In the genomic region with DNA sequence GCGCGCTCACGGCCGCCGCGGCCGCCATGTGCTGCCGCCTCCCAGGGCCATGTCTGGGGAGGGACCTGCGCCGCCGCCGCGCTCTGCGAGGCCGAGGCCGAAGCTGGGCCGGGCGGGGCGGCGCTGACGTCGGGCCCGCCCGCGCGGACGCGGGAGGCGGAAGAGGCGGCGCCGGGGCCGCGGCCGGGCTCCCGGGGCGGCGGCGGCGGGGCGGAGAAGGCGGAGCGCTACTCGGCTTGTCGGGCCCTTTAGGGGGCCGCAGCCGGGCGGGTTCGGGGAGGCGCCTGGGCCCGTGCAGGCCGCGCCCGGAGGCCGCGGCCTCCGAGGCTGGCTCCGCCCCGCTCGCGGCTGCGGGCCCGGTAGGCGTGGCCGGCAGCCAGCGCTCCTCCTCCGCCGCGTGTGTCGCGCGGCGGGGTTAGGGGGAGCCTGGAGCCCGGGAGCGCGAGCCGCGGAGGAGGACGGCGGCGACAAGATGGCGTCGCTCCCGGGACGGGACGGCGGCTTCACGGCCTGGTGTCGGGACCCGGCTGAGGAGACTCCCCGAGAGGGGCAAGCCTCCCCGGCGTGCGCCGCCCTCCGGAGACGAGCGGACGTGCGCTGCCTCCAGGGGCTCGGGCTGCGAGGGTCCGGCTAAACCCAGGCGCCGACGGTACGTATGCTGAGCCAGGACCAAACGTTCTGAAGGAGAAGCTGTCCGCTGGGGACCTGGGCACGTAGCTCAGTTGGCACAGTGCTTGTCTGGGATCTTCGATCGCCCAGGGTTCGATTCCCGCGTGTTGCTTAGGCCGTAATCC, we compare ENCODE assay signal across 8 mouse cellular contexts. TPM values are rescaled to one million over a fixed set of nuclear protein-coding genes. Genes with fewer than 3 reads are reported as not detected.
DNase-seq lines count a peak whose midpoint lies in the region; ATAC-seq and TF ChIP-seq lines count a peak whose summit lies in the region.

A gene (minus strand): TSS at position 62 of the 794 bp plus-strand sequence.

- H3K4me3 ChIP-seq in bone marrow macrophage, adult 2 months (ENCODE audit: insufficient read depth, low read length), result peak within 1 kb of the TSS; percentile 70
- peak within 1 kb of the TSS; percentile 89 for H3K4me3 ChIP-seq in embryonic fibroblast, embryonic 13.5 days (ENCODE audit: insufficient read depth, low read length)
- H3K4me3 ChIP-seq in heart, embryonic 10.5 days, result peak within 1 kb of the TSS; percentile 87
- H3K4me3 ChIP-seq in kidney, embryonic 14.5 days (ENCODE audit: low read length), result peak within 1 kb of the TSS; percentile 94
- H3K4me3 ChIP-seq in limb, embryonic 14.5 days (replicated peaks; ENCODE audit: low read length), result peak within 1 kb of the TSS; percentile 88
- H3K4me3 ChIP-seq in midbrain, embryonic 16.5 days (ENCODE audit: low read depth, low read length), result peak within 1 kb of the TSS; percentile 95
- H3K4me3 ChIP-seq in spleen, adult 2 months (ENCODE audit: extremely low read depth, insufficient read depth, insufficient read length), result peak within 1 kb of the TSS; percentile 65

- 4% methylated on average over 115 of the region's 116 CpGs for WGBS in heart, embryonic 10.5 days
- under 1% methylated on average over 87 of the region's 116 CpGs for WGBS in kidney, embryonic 14.5 days
- WGBS in limb, embryonic 14.5 days, result under 1% methylated on average over 35 of the region's 116 CpGs
- under 1% methylated on average over 76 of the region's 116 CpGs for WGBS in midbrain, embryonic 16.5 days
- 3% methylated on average over 110 of the region's 116 CpGs for WGBS in spleen, adult 2 months

- peak within 1 kb of the TSS; percentile 95 for H3K9ac ChIP-seq in kidney, embryonic 14.5 days (ENCODE audit: low read depth, low read length)
- peak within 1 kb of the TSS; percentile 94 for H3K9ac ChIP-seq in limb, embryonic 14.5 days (ENCODE audit: low read depth, low read length, severe bottlenecking)
- H3K9ac ChIP-seq in midbrain, embryonic 16.5 days (ENCODE audit: low read depth, low read length), result peak within 1 kb of the TSS; percentile 97

- H3K4me2 ChIP-seq in kidney, embryonic 14.5 days (replicated peaks; ENCODE audit: low read depth, low read length), result peak within 1 kb of the TSS; percentile 96
- H3K4me2 ChIP-seq in limb, embryonic 14.5 days (replicated peaks; ENCODE audit: low read depth, low read length, severe bottlenecking), result peak within 1 kb of the TSS; percentile 93
- peak within 1 kb of the TSS; percentile 99 for H3K4me2 ChIP-seq in midbrain, embryonic 16.5 days (ENCODE audit: low read length)

- peak; percentile 89 for ATAC-seq in kidney, embryonic 14.5 days (ENCODE audit: low FRiP score, low TSS enrichment)
- peak; percentile 83 for ATAC-seq in limb, embryonic 14.5 days (ENCODE audit: low FRiP score, low read depth)
- peak; percentile 93 for ATAC-seq in midbrain, embryonic 16.5 days

- no peak for TF ChIP-seq POLR2A in bone marrow macrophage, adult 2 months (IDR thresholded peaks at IDR 0.05; ENCODE audit: borderline replicate concordance, low read depth, low read length)
- peak; percentile 76 for TF ChIP-seq POLR2A in embryonic fibroblast, embryonic 13.5 days (IDR thresholded peaks at IDR 0.05; ENCODE audit: low read depth, low read length)
- peak; percentile 64; the same call in 1 of the 2 replicates for TF ChIP-seq POLR2A in limb, embryonic 14.5 days (IDR thresholded peaks at IDR 0.05; ENCODE audit: borderline replicate concordance, extremely low read depth, insufficient read depth, insufficient read length)
- peak; percentile 36; the same call in 1 of the 2 replicates for TF ChIP-seq POLR2A in spleen, adult 2 months (IDR thresholded peaks at IDR 0.05; ENCODE audit: low read depth, low read length)

- no peaks in the 10 kb centered on the region for H3K9me3 ChIP-seq in heart, embryonic 10.5 days
- no peaks in the 10 kb centered on the region for H3K9me3 ChIP-seq in kidney, embryonic 14.5 days (ENCODE audit: control insufficient read depth, low read length)
- no peaks in the 10 kb centered on the region for H3K9me3 ChIP-seq in limb, embryonic 14.5 days (ENCODE audit: control insufficient read depth, low read length)
- no peaks in the 10 kb centered on the region for H3K9me3 ChIP-seq in midbrain, embryonic 16.5 days (replicated peaks; ENCODE audit: control insufficient read depth, low read length, poor library complexity, severe bottlenecking)

- peak; percentile 83 to 87 for DNase-seq in B cell, adult 2 months
- DNase-seq in heart, embryonic 10.5 days (ENCODE audit: low spot score), result peak; percentile 91
- peak; percentile 81 for DNase-seq in limb, embryonic 14.5 days (ENCODE audit: low spot score)
- DNase-seq in spleen, adult 2 months (ENCODE audit: low read depth in 1 of 2, low spot score in 2 of 2), result peak; percentile 57 to 72

- no peaks in the 10 kb centered on the region for H3K27me3 ChIP-seq in heart, embryonic 10.5 days (ENCODE audit: insufficient read depth, poor library complexity, severe bottlenecking)
- no peaks in the 10 kb centered on the region for H3K27me3 ChIP-seq in kidney, embryonic 14.5 days (ENCODE audit: control insufficient read depth, insufficient read depth, low read length)
- no peaks in the 10 kb centered on the region for H3K27me3 ChIP-seq in limb, embryonic 14.5 days (ENCODE audit: control insufficient read depth, insufficient read depth, low read length)
- no peaks in the 10 kb centered on the region for H3K27me3 ChIP-seq in midbrain, embryonic 16.5 days (ENCODE audit: control insufficient read depth, insufficient read depth, low read depth, low read length)
- no peaks in the 10 kb centered on the region for H3K27me3 ChIP-seq in spleen, adult 2 months (ENCODE audit: control insufficient read depth, insufficient read depth, low read length)

- H3K36me3 ChIP-seq in heart, embryonic 10.5 days, result 0 out of 2 replicates have a peak, but pooled peaks cover 10% of the 10 kb centered on the region
- no peaks in the 10 kb centered on the region for H3K36me3 ChIP-seq in kidney, embryonic 14.5 days (ENCODE audit: control insufficient read depth, insufficient read depth, low read length)
- no peaks in the 10 kb centered on the region for H3K36me3 ChIP-seq in limb, embryonic 14.5 days (ENCODE audit: control insufficient read depth, insufficient read depth, low read length)
- H3K36me3 ChIP-seq in midbrain, embryonic 16.5 days (ENCODE audit: control insufficient read depth, insufficient read depth, low read length), result no peaks in the 10 kb centered on the region
- peaks cover 2% of the 10 kb centered on the region; the same call in 1 of the 2 replicates for H3K36me3 ChIP-seq in spleen, adult 2 months (ENCODE audit: control insufficient read depth, insufficient read depth, low read length)

- H3K4me1 ChIP-seq in bone marrow macrophage, adult 2 months (ENCODE audit: control insufficient read depth, insufficient read depth, low read length), result peaks cover 10% of the 10 kb centered on the region
- H3K4me1 ChIP-seq in embryonic fibroblast, embryonic 13.5 days (ENCODE audit: control insufficient read depth, insufficient read depth, low read length), result no peaks in the 10 kb centered on the region; the same call in 1 of the 2 replicates
- peaks cover 48% of the 10 kb centered on the region for H3K4me1 ChIP-seq in heart, embryonic 10.5 days
- peaks cover 20% of the 10 kb centered on the region for H3K4me1 ChIP-seq in kidney, embryonic 14.5 days (ENCODE audit: control insufficient read depth, insufficient read depth, low read length)
- H3K4me1 ChIP-seq in limb, embryonic 14.5 days (ENCODE audit: control insufficient read depth, insufficient read depth, low read length), result peaks cover 15% of the 10 kb centered on the region
- peaks cover 31% of the 10 kb centered on the region for H3K4me1 ChIP-seq in midbrain, embryonic 16.5 days (ENCODE audit: control insufficient read depth, insufficient read depth, low read length)
- peaks cover 7% of the 10 kb centered on the region; the same call in 1 of the 2 replicates for H3K4me1 ChIP-seq in spleen, adult 2 months (ENCODE audit: control insufficient read depth, insufficient read depth, insufficient read length)

- peak within 1 kb of the TSS; percentile 84 for H3K27ac ChIP-seq in bone marrow macrophage, adult 2 months (ENCODE audit: insufficient read depth, low read depth, low read length)
- H3K27ac ChIP-seq in embryonic fibroblast, embryonic 13.5 days (ENCODE audit: insufficient read depth, low read length), result peak within 1 kb of the TSS; percentile 82
- peak within 1 kb of the TSS; percentile 96 for H3K27ac ChIP-seq in heart, embryonic 10.5 days
- peak within 1 kb of the TSS; percentile 88 for H3K27ac ChIP-seq in kidney, embryonic 14.5 days (ENCODE audit: low read depth, low read length)
- H3K27ac ChIP-seq in limb, embryonic 14.5 days (replicated peaks; ENCODE audit: low read depth, low read length), result peak within 1 kb of the TSS; percentile 95
- peak within 1 kb of the TSS; percentile 93 for H3K27ac ChIP-seq in midbrain, embryonic 16.5 days (ENCODE audit: low read length)
- H3K27ac ChIP-seq in spleen, adult 2 months (ENCODE audit: insufficient read depth, low read length), result peak within 1 kb of the TSS; percentile 94

- TF ChIP-seq CTCF in bone marrow macrophage, adult 2 months (IDR thresholded peaks at IDR 0.05; ENCODE audit: low read depth, low read length), result no peak
- TF ChIP-seq CTCF in embryonic fibroblast, embryonic 13.5 days (IDR thresholded peaks at IDR 0.05; ENCODE audit: borderline replicate concordance, insufficient read depth, low read length), result no peak
- no peak for TF ChIP-seq CTCF in spleen, adult 2 months (IDR thresholded peaks at IDR 0.05; ENCODE audit: extremely low read depth, insufficient read depth, insufficient read length, insufficient replicate concordance)

RNA-seq across cellular contexts. Expression of the gene that starts here (rescaled TPM):
- 100 and 101 TPM in 2 replicates for polyA plus RNA-seq in bone marrow macrophage, adult 2 months (2012; ENCODE audit: insufficient read depth, insufficient read length, missing spikeins)
- 168 and 174 TPM in 2 replicates for polyA plus RNA-seq in embryonic fibroblast, embryonic 13.5 days (2011; ENCODE audit: insufficient read length, low read depth, missing spikeins)
- polyA plus RNA-seq in heart, embryonic 10.5 days (2016; fragmentation: Nextera tagmentation; extraction: Ambion mirVana), result 17.5 and 20.7 TPM in 2 replicates
- 41.4 and 49.6 TPM in 2 replicates for polyA plus RNA-seq in kidney, embryonic 14.5 days (2014; fragmentation: Nextera tagmentation; extraction: Ambion mirVana)
- polyA plus RNA-seq in limb, embryonic 14.5 days (2012; rRNA removed), result 104 and 111 TPM in 2 replicates
- 37.1 and 37.6 TPM in 2 replicates for polyA plus RNA-seq in limb, embryonic 14.5 days (2014; fragmentation: Nextera tagmentation; extraction: Ambion mirVana)
- 9.6 and 10.0 TPM in 2 replicates for polyA plus RNA-seq in midbrain, embryonic 16.5 days (2015; fragmentation: Nextera tagmentation; extraction: Ambion mirVana)
- 40.1 and 49.7 TPM in 2 replicates for polyA plus RNA-seq in spleen, adult 2 months (2012; rRNA removed)

Comparison
In these comparisons a context has a peak if more than half of its experiments do, and no peak if none do; other contexts are left out.
1. Peak in every context shown above with its lines: DNase-seq, ATAC-seq, H3K4me3 ChIP-seq and H3K27ac ChIP-seq.